Mouse (Mus musculus): ENCODE measurements around the gene Bcas2. TPM values are rescaled to one million over a fixed set of nuclear protein-coding genes. Genes with fewer than 3 reads are reported as not detected.

Gene Bcas2
- 169 and 219 TPM in 2 replicates for total RNA-seq (2017)

- peak; percentile 84 to 85 for ATAC-seq (replicated peaks in 1 of 2; ENCODE audit: insufficient read depth in 1 of 2, low FRiP score in 2 of 2, low TSS enrichment in 1 of 2, low read depth in 1 of 2, poor library complexity in 2 of 2, severe bottlenecking in 2 of 2)
Observed at GRCm38 (mm10) chr3:103171505-103172267, at the start of gene Bcas2. Bcas2 (plus strand) TSS chr3:103171655.

GRCm38 (mm10) chr3:103123636-103124035 is 47.8 kb upstream of the Bcas2 start:
- ATAC-seq (replicated peaks in 1 of 2; ENCODE audit: insufficient read depth in 1 of 2, low FRiP score in 2 of 2, low TSS enrichment in 1 of 2, low read depth in 1 of 2, poor library complexity in 2 of 2, severe bottlenecking in 2 of 2): no peak

DNA sequence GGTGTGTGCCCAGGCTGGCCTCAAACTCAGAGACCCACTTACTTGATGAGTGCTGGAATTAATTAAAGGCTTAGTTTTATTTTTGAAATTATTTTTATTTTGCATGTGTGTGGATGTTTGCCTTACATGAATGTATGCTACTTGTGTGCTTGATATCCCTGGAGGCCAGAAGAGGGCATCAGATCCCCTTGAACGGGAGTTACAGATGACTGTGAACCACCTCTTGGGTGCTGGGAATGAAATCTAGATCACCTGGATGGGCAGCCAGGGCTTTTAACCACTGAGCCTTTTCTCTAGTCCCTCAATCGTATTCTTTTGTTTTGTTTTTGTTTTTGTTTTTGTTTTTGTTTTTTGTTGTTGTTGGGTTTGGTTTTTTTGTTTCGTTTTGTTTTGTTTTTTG is 45.3 kb upstream of the Bcas2 start:
- ATAC-seq (replicated peaks in 1 of 2; ENCODE audit: insufficient read depth in 1 of 2, low FRiP score in 2 of 2, low TSS enrichment in 1 of 2, low read depth in 1 of 2, poor library complexity in 2 of 2, severe bottlenecking in 2 of 2): no peak

DNA sequence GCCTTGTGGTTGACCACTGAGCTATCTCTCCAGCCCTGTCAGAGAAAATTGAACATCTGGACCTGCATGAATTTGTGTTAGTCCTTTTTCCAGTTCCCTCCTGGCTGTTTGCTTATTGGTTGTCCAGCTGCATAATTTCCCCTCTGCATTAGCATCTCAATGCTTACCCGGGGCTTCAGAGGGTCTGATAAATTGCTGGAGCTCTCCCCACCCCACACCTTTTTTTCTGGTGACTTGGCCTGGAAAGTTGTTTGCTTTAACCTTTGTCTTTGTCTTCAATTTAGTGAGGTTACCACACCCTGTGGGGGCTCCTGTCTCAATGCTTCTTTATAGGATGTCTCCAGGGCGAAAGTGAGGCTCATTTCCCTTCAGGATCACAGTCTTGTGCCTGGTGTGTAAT is 44.3 kb upstream of the Bcas2 start:
- no peak for ATAC-seq (replicated peaks in 1 of 2; ENCODE audit: insufficient read depth in 1 of 2, low FRiP score in 2 of 2, low TSS enrichment in 1 of 2, low read depth in 1 of 2, poor library complexity in 2 of 2, severe bottlenecking in 2 of 2)

- no peak for ATAC-seq (replicated peaks in 1 of 2; ENCODE audit: insufficient read depth in 1 of 2, low FRiP score in 2 of 2, low TSS enrichment in 1 of 2, low read depth in 1 of 2, poor library complexity in 2 of 2, severe bottlenecking in 2 of 2)
Observed at GRCm38 (mm10) chr3:103127721-103128120, 43.7 kb upstream of the Bcas2 start.

DNA sequence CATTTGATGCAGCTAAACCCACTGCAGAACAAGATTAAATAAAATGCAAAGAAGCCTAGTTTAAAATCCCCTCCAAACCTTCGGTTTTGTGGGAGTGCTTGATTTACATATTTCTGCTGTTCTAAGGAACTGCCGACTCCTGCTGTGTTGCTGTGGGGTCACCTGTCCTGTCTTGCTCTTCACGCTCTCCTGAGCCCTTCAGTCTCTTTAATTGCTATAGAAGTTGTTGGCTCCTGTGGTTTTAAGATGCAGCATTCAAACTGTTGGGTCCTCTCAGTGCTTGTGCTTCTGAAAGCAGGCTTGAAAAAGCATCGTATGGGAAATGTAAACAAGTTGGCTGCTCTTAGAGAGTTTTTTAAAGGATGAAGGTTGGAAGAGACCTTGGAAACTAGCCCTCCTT is 43.2 kb upstream of the Bcas2 start:
- no peak for ATAC-seq (replicated peaks in 1 of 2; ENCODE audit: insufficient read depth in 1 of 2, low FRiP score in 2 of 2, low TSS enrichment in 1 of 2, low read depth in 1 of 2, poor library complexity in 2 of 2, severe bottlenecking in 2 of 2)

DNA sequence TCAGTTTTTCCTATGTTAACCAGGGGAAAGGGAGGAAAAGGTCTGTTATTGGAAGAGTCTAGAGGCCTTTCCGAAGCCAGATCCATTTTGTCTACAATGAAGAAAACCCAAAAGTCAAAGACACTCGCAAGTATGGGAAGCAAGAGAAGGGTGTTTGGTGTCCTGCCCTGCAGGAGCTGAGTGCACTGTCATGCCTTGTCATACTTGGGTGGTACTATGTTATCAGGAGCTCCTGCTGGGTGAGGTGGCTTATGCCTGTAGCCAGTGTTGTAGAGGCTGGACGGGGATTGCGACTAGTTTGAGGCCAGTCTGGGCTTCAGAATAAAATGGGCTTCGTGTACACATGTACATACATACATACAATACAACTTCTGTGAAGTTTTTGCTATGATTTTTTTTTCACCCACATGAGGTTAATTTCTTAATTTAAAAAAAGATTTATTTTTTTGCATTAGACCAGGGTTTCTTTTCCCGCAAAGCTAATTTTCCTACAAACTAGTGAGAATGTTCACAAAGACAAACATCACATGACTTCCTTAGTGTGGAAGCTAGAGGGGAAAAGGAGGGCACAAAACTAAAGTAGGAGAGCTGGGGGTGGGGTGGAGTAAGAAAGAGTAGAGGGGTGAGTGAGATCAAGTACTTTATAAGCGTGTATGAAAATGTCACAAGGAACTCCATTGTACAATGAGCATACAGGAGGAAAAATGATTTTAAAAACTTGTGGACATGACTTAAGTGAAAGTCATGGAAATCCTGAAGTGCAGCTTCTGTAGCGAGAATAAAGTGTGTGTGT is 41.9 kb upstream of the Bcas2 start:
- ATAC-seq (replicated peaks in 1 of 2; ENCODE audit: insufficient read depth in 1 of 2, low FRiP score in 2 of 2, low TSS enrichment in 1 of 2, low read depth in 1 of 2, poor library complexity in 2 of 2, severe bottlenecking in 2 of 2): peak; percentile 43 to 72; a peak in 3 of 4 replicates

DNA sequence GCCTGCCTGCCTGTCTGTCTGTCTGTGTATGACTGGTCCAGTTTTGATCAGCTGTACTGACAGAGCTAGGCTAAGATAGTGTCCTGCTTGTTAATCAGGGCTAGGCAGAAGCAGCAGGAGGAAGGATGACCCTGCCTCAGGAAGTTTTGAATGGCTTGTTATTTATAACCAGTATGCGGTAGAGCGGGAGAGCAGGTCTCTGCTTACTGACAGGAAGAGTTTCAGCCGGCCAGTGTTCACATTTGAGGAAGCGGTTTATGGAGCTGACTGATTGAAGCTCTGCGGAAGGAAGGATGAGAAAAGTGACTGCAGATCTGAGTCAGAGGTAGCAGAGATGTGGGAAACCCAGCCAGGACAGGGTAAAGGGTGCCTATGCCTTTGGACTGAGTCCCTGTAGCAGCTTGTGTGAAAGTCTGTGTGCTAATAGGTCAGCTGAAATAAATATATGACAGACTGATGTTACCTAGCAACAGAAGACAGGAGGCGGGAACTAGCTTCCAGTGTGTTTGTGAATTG is 41.2 kb upstream of the Bcas2 start:
- ATAC-seq (replicated peaks in 1 of 2; ENCODE audit: insufficient read depth in 1 of 2, low FRiP score in 2 of 2, low TSS enrichment in 1 of 2, low read depth in 1 of 2, poor library complexity in 2 of 2, severe bottlenecking in 2 of 2): peak; percentile 79 to 82

- no peak for ATAC-seq (replicated peaks in 1 of 2; ENCODE audit: insufficient read depth in 1 of 2, low FRiP score in 2 of 2, low TSS enrichment in 1 of 2, low read depth in 1 of 2, poor library complexity in 2 of 2, severe bottlenecking in 2 of 2)
Observed at GRCm38 (mm10) chr3:103133098-103133497, 38.4 kb upstream of the Bcas2 start.

GRCm38 (mm10) chr3:103136414-103137077 is 34.9 kb upstream of the Bcas2 start:
- ATAC-seq (replicated peaks in 1 of 2; ENCODE audit: insufficient read depth in 1 of 2, low FRiP score in 2 of 2, low TSS enrichment in 1 of 2, low read depth in 1 of 2, poor library complexity in 2 of 2, severe bottlenecking in 2 of 2): no peak

DNA sequence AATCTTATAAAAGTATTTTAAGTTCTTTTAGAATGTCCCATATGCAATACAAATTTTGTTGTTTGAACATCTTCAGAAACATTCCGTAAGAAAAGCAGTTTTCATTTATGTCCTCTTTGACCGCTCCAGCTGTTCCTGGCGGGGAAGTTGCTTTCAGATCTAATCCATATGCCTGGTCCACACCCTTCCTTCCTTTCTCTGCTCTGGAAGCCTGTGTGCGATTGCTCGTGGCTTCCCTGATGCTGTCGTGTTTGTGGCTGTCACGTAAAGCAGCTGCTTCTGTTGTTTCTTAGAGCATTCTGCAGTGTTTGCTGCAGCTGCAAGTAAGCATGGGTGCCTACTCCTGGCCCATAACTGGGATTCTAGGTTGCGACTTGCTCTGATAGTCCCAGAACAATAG is 32.4 kb upstream of the Bcas2 start:
- no peak for ATAC-seq (replicated peaks in 1 of 2; ENCODE audit: insufficient read depth in 1 of 2, low FRiP score in 2 of 2, low TSS enrichment in 1 of 2, low read depth in 1 of 2, poor library complexity in 2 of 2, severe bottlenecking in 2 of 2)

GRCm38 (mm10) chr3:103140095-103140838 is 31.2 kb upstream of the Bcas2 start:
- peak; percentile 73 to 88 for ATAC-seq (replicated peaks in 1 of 2; ENCODE audit: insufficient read depth in 1 of 2, low FRiP score in 2 of 2, low TSS enrichment in 1 of 2, low read depth in 1 of 2, poor library complexity in 2 of 2, severe bottlenecking in 2 of 2)

DNA sequence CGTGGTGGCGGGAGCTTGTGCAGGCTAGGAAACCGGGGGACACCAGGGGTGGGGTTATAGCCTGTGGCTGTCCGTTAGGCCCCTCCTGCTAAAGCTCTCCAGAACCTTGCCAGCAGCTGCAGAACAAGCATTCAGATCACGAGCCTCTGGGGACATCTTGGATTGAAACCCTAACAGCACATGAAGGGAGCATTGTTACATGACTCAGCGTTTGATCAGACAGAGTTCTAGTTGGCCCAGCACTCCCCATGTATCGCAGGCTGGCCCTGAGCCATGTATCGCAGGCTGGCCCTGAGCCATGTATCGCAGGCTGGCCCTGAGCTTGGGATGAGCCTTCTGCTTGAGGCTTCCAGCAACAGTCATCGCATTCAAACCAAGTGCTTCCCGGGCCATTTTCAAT is 30.2 kb upstream of the Bcas2 start:
- ATAC-seq (replicated peaks in 1 of 2; ENCODE audit: insufficient read depth in 1 of 2, low FRiP score in 2 of 2, low TSS enrichment in 1 of 2, low read depth in 1 of 2, poor library complexity in 2 of 2, severe bottlenecking in 2 of 2): 0 out of 4 replicates have a peak, but pooled peaks of 1 of the 2 experiments have one; percentile 40

GRCm38 (mm10) chr3:103142366-103142765 is 29.1 kb upstream of the Bcas2 start:
- peak in 1 of 2 experiments; percentile 29; a peak in 1 of 4 replicates for ATAC-seq (replicated peaks in 1 of 2; ENCODE audit: insufficient read depth in 1 of 2, low FRiP score in 2 of 2, low TSS enrichment in 1 of 2, low read depth in 1 of 2, poor library complexity in 2 of 2, severe bottlenecking in 2 of 2)

- no peak for ATAC-seq (replicated peaks in 1 of 2; ENCODE audit: insufficient read depth in 1 of 2, low FRiP score in 2 of 2, low TSS enrichment in 1 of 2, low read depth in 1 of 2, poor library complexity in 2 of 2, severe bottlenecking in 2 of 2)
Observed at GRCm38 (mm10) chr3:103145336-103145735, 26.1 kb upstream of the Bcas2 start.

- no peak for ATAC-seq (replicated peaks in 1 of 2; ENCODE audit: insufficient read depth in 1 of 2, low FRiP score in 2 of 2, low TSS enrichment in 1 of 2, low read depth in 1 of 2, poor library complexity in 2 of 2, severe bottlenecking in 2 of 2)
Observed at GRCm38 (mm10) chr3:103145791-103146190, 25.7 kb upstream of the Bcas2 start.
